Mouse (Mus musculus): Measurements from ENCODE around the gene Tchp.

Tchp gene

GRCm38 (mm10) chr5:114738707-114739241 is 31.2 kb downstream of the Tchp start:
- no peak for DNase-seq (ENCODE audit: low spot score)

- DNase-seq (ENCODE audit: low spot score): no peak
Measured at GRCm38 (mm10) chr5:114740595-114740994, 33.0 kb downstream of the Tchp start.

DNA sequence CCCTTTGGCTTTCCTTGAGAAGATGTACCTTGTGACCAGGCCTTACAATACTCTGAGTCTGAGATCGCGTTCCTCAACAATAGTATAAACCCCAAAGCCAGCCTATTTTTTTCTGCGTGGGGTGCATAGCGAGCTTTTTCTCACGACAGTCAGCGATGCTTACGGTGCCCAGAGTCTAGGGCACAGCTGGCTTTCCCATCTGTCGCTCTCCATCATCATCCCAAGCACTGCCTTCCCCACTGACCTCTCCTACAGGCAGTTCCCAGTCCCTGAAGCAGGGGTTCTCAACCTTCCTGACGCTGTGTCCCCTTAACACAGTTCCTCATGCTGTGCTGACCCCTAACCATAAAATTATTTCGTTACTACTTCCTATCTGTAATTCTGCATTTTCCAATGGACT is 35.0 kb downstream of the Tchp start:
- no peak for DNase-seq (ENCODE audit: low spot score)

GRCm38 (mm10) chr5:114742998-114743696 is 35.6 kb downstream of the Tchp start:
- DNase-seq (ENCODE audit: low spot score): no peak

DNA sequence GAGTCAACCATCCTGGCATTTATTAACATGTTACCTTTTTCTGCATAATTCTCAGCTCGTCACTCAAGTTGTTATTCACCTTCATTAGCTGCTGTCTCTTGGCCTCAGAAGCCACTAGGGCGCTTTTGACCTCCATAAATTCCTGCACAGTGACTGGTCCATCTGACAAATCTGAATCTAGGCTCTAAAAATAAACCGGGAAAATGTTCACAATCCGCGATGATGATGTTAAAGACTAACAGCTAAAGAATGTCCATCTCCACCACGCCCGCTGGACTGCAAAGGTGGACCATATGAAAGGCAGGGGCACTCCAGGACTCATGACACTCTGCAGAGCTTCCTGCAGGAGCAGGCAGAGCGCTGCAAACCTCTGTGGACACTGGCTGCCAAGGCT is 36.1 kb downstream of the Tchp start:
- DNase-seq (ENCODE audit: low spot score): no peak

- no peak for DNase-seq (ENCODE audit: low spot score)
Measured at GRCm38 (mm10) chr5:114745581-114745980, 38.0 kb downstream of the Tchp start.

DNA sequence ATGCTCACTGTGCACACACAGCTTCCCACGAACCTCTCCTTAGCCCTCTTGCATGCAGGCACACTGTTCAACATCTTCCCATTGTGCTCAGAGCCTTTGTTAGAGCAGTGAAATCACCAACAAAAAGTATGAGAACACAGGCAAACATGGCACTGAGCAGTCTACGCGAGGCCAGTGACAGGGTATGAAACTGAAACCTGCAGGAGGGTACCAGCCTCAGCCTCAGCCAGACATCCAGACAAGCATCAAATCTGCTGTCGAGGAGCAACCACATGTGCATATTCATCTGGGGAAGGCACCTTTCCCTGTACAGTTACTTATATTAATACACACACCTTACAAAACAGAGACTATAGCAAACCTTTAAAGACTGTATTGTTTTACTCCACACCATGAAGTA is 39.3 kb downstream of the Tchp start:
- DNase-seq (ENCODE audit: low spot score): no peak

- no peak for DNase-seq (ENCODE audit: low spot score)
Measured at GRCm38 (mm10) chr5:114747521-114747920, 40.0 kb downstream of the Tchp start.

DNA sequence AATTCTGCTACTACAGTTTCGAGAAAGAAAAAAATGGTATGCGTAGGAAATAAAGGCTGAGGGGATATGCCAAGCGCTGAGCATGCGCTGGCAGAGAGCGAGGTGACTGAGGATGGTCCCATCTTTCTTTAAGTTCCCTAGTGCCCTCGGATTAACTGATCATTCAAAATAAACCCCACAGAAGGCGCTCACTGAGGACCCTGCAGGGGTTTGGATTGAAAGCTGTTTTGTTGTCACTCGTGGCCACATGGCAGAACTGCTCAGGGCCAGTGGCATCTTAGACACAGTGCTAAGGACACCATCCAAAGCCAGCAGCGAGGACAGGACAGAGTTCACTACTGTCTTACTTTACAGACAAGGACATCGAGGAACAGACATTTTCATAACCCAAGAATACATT is 42.8 kb downstream of the Tchp start:
- no peak for DNase-seq (ENCODE audit: low spot score)

DNA sequence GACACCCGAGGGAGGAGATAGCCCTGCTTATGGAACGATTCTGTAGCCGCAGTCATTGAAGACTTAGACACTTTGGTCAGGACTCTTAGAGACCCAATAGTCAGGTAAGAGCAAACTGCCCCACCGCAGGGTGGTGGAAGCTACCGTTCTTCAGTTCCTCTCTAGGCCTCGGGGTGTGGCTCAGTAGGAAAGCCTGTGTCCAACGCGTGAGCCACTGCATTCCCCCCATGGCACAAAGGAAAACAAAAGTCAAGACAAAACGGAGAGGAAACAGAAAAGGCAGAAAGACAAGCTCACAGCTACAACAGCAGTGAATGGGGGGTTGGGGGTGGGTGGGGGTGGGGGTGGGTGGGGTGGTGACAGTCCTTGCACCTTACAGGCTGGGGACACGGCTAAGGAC is 44.8 kb downstream of the Tchp start:
- no peak for DNase-seq (ENCODE audit: low spot score)

- DNase-seq (ENCODE audit: low spot score): no peak
Measured at GRCm38 (mm10) chr5:114753384-114753783, 45.8 kb downstream of the Tchp start.

- no peak for DNase-seq (ENCODE audit: low spot score)
Measured at GRCm38 (mm10) chr5:114759536-114760090, 52.1 kb downstream of the Tchp start.

- no peak for DNase-seq (ENCODE audit: low spot score)
Measured at GRCm38 (mm10) chr5:114761980-114762379, 54.4 kb downstream of the Tchp start.

- no peak for DNase-seq (ENCODE audit: low spot score)
Measured at GRCm38 (mm10) chr5:114764812-114765735, 57.5 kb downstream of the Tchp start.

- DNase-seq (ENCODE audit: low spot score): no peak
Measured at GRCm38 (mm10) chr5:114766686-114767085, 59.1 kb downstream of the Tchp start.

DNA sequence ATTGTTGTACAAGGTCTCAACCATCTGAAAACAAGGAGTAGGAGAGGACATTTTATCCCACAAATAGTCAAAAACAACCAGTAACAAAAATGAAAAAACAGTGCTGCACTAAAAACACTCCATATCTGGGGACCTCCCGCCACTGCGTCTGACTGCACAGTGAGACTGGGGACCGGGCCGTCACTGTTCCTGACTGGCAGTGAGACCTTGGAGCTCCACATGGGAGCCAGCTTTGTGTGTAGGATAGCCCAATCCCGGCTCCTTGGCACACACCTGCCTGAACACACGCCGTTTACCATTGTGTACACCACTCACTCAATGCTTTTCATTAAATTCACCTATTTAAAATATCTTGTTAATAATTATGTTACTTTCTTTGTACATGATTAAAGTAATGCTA is 59.6 kb downstream of the Tchp start:
- no peak for DNase-seq (ENCODE audit: low spot score)

- DNase-seq (ENCODE audit: low spot score): no peak
Measured at GRCm38 (mm10) chr5:114769786-114770185, 62.2 kb downstream of the Tchp start.

- no peak for DNase-seq (ENCODE audit: low spot score)
Measured at GRCm38 (mm10) chr5:114771796-114772195, 64.2 kb downstream of the Tchp start.
